Mouse (Mus musculus) kidney, embryonic 16.5 days (tissue): Measurements from ENCODE around the gene Itga10. TPM values are rescaled to one million over a fixed set of nuclear protein-coding genes. Genes with fewer than 3 reads are reported as not detected.
"Not testable (repeated sequence)": the region's sequence is repeated elsewhere in the genome, so short reads cannot be mapped to it uniquely, and the experiment has no call there.

Experiments
- ATAC-seq: fragments of 200-750 bp; cut with Nextera tagmentation; 2 replicates; pipeline ENCODE4 v1.8.0; 2017; ENCODE audit warnings: moderate TSS enrichment; ENCODE audit not compliant: low FRiP score, low TSS enrichment
- H3K27ac ChIP-seq: fragments of 300-500 bp; sonication (generic); 2 replicates; pipeline ENCODE4 v1.5.1; 2014; ENCODE audit warnings: low read length
- H3K27me3 ChIP-seq: fragments of 300-500 bp; sonication (generic); 2 replicates; pipeline ENCODE4 v1.6.1; 2014; ENCODE audit warnings: low read length, control low read depth, mixed read lengths; ENCODE audit not compliant: insufficient read depth
- H3K36me3 ChIP-seq: fragments of 300-500 bp; sonication (generic); 2 replicates; pipeline ENCODE4 v1.6.1; 2014; ENCODE audit warnings: low read length, control low read depth, mixed read lengths; ENCODE audit not compliant: insufficient read depth
- H3K4me1 ChIP-seq: fragments of 300-500 bp; sonication (generic); 2 replicates; pipeline ENCODE4 v1.6.1; 2014; ENCODE audit warnings: low read length, control low read depth, mixed read lengths; ENCODE audit not compliant: insufficient read depth
- H3K4me2 ChIP-seq: fragments of 300-500 bp; sonication (generic); replicated peaks from 2 replicates; pipeline ENCODE4 v1.6.1; 2014; ENCODE audit warnings: low read depth, low read length
- H3K4me3 ChIP-seq: fragments of 300-500 bp; sonication (generic); 2 replicates; pipeline ENCODE4 v1.5.1; 2014; ENCODE audit warnings: mild to moderate bottlenecking, low read length
- H3K9ac ChIP-seq: fragments of 300-500 bp; sonication (generic); replicated peaks from 2 replicates; pipeline ENCODE4 v1.6.1; 2014; ENCODE audit warnings: low read length
- H3K9me3 ChIP-seq: fragments of 300-500 bp; sonication (generic); 2 replicates; pipeline ENCODE4 v1.6.1; 2016; ENCODE audit warnings: low read length, control low read depth
- WGBS: fragments of 180-500 bp; shearing (Covaris S2); extraction: QIAGEN DNeasy Blood & Tissue Kit; methylation state at CpG from one replicate; pipeline ENCODE4 v1.1.7; 2014; 5-methylcytosine and 5-hydroxymethylcytosine counted together
- polyA plus RNA-seq: library from polyadenylated mRNA; unstranded; fragments of >200 nt; fragmentation: Nextera tagmentation; extraction: Ambion mirVana; gene quantifications from 2 replicates; pipeline ENCODE4 v1.2.1, GENCODE M21; 2015

The Itga10 gene
- polyA plus RNA-seq, 1 experiment from 2014 or later: 0.85 TPM

DNA sequence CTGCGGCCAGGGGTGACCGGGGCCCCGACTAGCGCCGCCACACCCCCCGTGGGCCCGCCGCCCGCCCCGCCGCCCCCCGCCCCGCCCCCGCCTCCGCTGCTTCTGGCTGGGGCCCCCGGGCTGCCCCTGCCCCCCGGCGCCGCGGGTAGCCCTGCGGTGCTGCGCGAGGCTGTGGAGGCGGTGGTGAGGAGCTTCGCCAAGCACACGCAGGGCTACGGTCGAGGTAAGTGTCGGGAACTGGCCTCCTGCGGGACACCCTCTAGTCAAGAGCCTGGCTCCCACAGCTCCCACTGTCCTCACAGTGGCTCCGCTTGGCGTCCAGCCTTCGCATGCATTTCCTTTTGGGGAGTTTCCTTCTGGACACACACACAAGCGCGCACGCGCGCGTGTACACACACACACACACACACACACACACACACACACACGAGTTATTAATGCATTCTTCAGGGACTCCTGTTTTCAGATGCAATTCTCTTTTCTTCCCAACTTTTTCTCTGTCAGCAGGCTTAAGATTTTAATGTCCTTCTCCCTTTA is 44.1 kb upstream of the Itga10 start:
- H3K9me3 ChIP-seq: no peaks in the 10 kb centered on the region
- H3K4me2 ChIP-seq: peak overlapping the region; percentile 73
- peak; percentile 56 for ATAC-seq
- H3K27ac ChIP-seq: peak overlapping the region; percentile 94
- WGBS: 1% methylated on average over 33 of the region's 40 CpGs
- peak overlapping the region; percentile 71 for H3K4me3 ChIP-seq
- peak overlapping the region; percentile 81 for H3K9ac ChIP-seq
- no peaks in the 10 kb centered on the region for H3K36me3 ChIP-seq
- H3K27me3 ChIP-seq: peaks cover 15% of the 10 kb centered on the region
- peaks cover 39% of the 10 kb centered on the region for H3K4me1 ChIP-seq

- H3K9ac ChIP-seq: peak overlapping the region; percentile 81
- peak overlapping the region; percentile 71 for H3K4me3 ChIP-seq
- H3K27ac ChIP-seq: peak overlapping the region; percentile 94
- peak overlapping the region; percentile 73 for H3K4me2 ChIP-seq
- H3K4me1 ChIP-seq: peaks cover 31% of the 10 kb centered on the region
- WGBS: 21% methylated on average over 10 of the region's 10 CpGs
- H3K9me3 ChIP-seq: no peaks in the 10 kb centered on the region
- H3K27me3 ChIP-seq: peaks cover 10% of the 10 kb centered on the region
- no peak for ATAC-seq
- no peaks in the 10 kb centered on the region for H3K36me3 ChIP-seq
Measured at GRCm38 (mm10) chr3:96601941-96602703, 43.3 kb upstream of the Itga10 start.

DNA sequence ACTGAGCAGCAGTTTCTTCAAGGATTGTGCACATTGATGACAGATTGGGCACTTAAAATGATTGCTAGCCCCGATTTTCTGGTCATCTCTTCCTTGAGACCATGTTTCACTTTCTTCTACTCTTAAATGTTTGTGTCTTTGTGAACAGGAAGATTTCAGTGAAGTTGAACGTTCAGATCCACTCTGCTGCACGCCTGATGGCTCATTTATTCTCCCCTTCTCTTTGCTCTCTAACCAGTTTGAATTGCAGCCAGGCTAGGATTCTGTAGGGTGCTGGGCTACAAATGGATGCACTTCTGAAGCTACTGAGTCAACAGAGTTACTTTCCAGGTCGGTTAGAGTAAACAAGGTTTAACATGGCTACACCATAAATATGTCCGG is 42.7 kb upstream of the Itga10 start:
- Histone ChIP-seq H3K4me3 (peak overlapping the region; percentile 71), H3K27me3 (peaks cover 10% of the 10 kb centered on the region), H3K9me3 (no peaks in the 10 kb centered on the region), H3K27ac (peak overlapping the region; percentile 94), H3K4me1 (peaks cover 27% of the 10 kb centered on the region), H3K36me3 (no peaks in the 10 kb centered on the region), H3K9ac (peak overlapping the region; percentile 81), H3K4me2 (peak overlapping the region; percentile 73)
- no peak for ATAC-seq
- 14% methylated on average over 5 of the region's 5 CpGs for WGBS

DNA sequence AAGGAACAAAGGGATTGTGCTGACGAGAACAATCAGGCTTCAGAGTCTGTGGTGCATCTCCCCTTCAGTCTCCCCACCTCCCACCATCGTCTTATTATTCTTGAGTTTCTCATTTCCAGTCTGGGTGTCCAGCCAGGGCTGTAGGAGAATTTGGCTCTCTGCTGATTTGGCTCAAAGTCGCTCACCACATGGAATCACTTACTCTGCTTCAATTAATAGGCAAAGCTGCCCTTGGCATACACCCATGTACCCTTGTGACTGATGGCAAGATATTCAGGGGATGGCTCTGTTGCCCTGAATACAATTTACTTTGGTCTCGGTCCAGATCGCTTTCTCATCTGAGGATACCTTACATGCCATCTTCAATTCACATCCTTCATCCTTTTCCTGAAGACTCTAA is 42.1 kb upstream of the Itga10 start:
- Histone ChIP-seq H3K27me3 (peaks cover 10% of the 10 kb centered on the region), H3K9me3 (no peaks in the 10 kb centered on the region), H3K9ac (peak overlapping the region; percentile 81), H3K4me1 (peaks cover 21% of the 10 kb centered on the region), H3K36me3 (no peaks in the 10 kb centered on the region), H3K4me3 (peak overlapping the region; percentile 71), H3K27ac (peak overlapping the region; percentile 94), H3K4me2 (peak overlapping the region; percentile 73)
- 55% methylated on average over 5 of the region's 5 CpGs for WGBS
- no peak for ATAC-seq

DNA sequence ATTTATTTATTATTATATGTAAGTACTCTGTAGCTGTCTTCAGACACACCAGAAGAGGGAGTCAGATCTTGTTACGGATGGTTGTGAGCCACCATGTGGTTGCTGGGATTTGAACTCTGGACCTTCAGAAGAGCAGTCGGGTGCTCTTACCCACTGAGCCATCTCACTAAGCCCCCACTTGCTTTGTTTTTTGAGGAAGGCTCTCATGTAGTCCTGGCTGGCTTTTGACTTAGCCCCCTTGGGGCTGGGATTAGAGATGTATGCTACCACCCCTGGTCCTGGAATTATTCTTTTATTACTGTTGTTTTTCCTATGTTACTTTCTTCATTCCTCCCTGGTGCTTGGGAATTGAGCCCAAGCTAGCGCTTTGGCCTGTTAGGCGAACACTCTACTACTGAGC is 39.4 kb upstream of the Itga10 start:
- not testable (repeated sequence) for H3K36me3 ChIP-seq, H3K27ac ChIP-seq, H3K9ac ChIP-seq, H3K9me3 ChIP-seq, H3K4me2 ChIP-seq, ATAC-seq, H3K27me3 ChIP-seq, H3K4me3 ChIP-seq
- H3K4me1 ChIP-seq: peaks cover 12% of the 10 kb centered on the region
- WGBS: 84% methylated on average over 3 of the region's 4 CpGs

GRCm38 (mm10) chr3:96606618-96607017 is 38.8 kb upstream of the Itga10 start:
- Histone ChIP-seq H3K9ac (no peak overlapping the region), H3K27ac (no peak overlapping the region), H3K27me3 (no peaks in the 10 kb centered on the region), H3K4me3 (no peak overlapping the region), H3K36me3 (no peaks in the 10 kb centered on the region), H3K4me2 (no peak overlapping the region), H3K9me3 (no peaks in the 10 kb centered on the region), H3K4me1 (peaks cover 12% of the 10 kb centered on the region)
- WGBS: 88% methylated on average over 4 of the region's 4 CpGs
- no peak for ATAC-seq

DNA sequence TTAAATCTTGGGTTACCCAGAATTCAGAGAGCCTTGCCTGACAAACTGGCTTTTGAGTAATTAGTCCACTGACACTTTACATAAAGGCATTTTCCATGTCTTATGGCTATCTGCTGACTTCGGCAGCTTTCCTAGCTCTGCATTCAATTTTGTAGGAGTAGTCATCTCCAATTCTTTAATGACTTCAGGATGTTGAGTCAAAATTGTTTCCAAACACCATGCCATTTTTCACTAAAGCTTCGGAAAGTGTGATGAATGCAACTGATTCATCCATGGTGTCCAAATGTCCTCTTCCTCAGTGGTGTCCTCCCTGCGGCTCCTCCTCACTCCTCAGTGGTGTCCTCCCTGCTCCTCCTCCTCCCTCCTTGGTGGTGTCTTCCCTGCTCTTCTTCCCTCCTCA is 27.4 kb upstream of the Itga10 start:
- no peaks in the 10 kb centered on the region for H3K4me1 ChIP-seq
- H3K36me3 ChIP-seq: peaks cover 21% of the 10 kb centered on the region
- no peaks in the 10 kb centered on the region for H3K27me3 ChIP-seq
- no peaks in the 10 kb centered on the region for H3K9me3 ChIP-seq
- H3K27ac ChIP-seq: no peak overlapping the region
- H3K9ac ChIP-seq: no peak overlapping the region
- H3K4me3 ChIP-seq: no peak overlapping the region
- no peak for ATAC-seq
- H3K4me2 ChIP-seq: no peak overlapping the region
- WGBS: 85% methylated on average over 3 of the region's 3 CpGs

GRCm38 (mm10) chr3:96623201-96623600 is 22.2 kb upstream of the Itga10 start:
- 92% methylated on average over 4 of the region's 4 CpGs for WGBS
- H3K9ac ChIP-seq: no peak overlapping the region
- H3K36me3 ChIP-seq: peaks cover 30% of the 10 kb centered on the region

GRCm38 (mm10) chr3:96629729-96630600 is 15.4 kb upstream of the Itga10 start, which contains the start of gene Rbm8a:
Gene Rbm8a (plus strand): TSS chr3:96629933.
- Histone ChIP-seq H3K4me3 (peak within 1 kb of the TSS; percentile 63), H3K9me3 (no peaks in the 10 kb centered on the region), H3K36me3 (peaks cover 21% of the 10 kb centered on the region), H3K27me3 (no peaks in the 10 kb centered on the region), H3K4me2 (peak within 1 kb of the TSS; percentile 77), H3K9ac (peak within 1 kb of the TSS; percentile 83), H3K4me1 (peaks cover 21% of the 10 kb centered on the region), H3K27ac (peak within 1 kb of the TSS; percentile 71)
- peak; percentile 92 for ATAC-seq
- under 1% methylated on average over 48 of the region's 48 CpGs for WGBS

More at GRCm38 (mm10) chr3:96623201-96623600, 22.2 kb upstream of the Itga10 start:
- Histone ChIP-seq H3K9me3 (no peaks in the 10 kb centered on the region), H3K4me2 (no peak overlapping the region), H3K27me3 (no peaks in the 10 kb centered on the region), H3K4me1 (no peaks in the 10 kb centered on the region), H3K27ac (no peak overlapping the region), H3K4me3 (no peak overlapping the region)
- no peak for ATAC-seq
